Mouse (Mus musculus) small intestine, adult 2 months (tissue): Measurements from ENCODE around the gene Ctse.

Source experiments
- CTCF ChIP-seq: fragments of 200-500 bp; IDR thresholded peaks from 2 replicates; pipeline ENCODE4 v1.5.1; 2012; ENCODE audit warnings: low read depth, mild to moderate bottlenecking, control low read depth, inconsistent platforms, low read length, moderate library complexity, mixed read lengths; ENCODE audit not compliant: insufficient replicate concordance, insufficient read length; ENCODE audit errors: extremely low read depth
- POLR2A ChIP-seq: fragments of 200-500 bp; IDR thresholded peaks from 2 replicates; pipeline ENCODE4 v1.6.1; 2012; ENCODE audit warnings: low read depth, mild to moderate bottlenecking, control low read depth, inconsistent platforms, low read length, moderate library complexity

- TF ChIP-seq POLR2A (no peak), CTCF (no peak)
Measured at GRCm38 (mm10) chr1:131721989-131722388, 83.9 kb downstream of the Ctse start.
